Mouse (Mus musculus): ENCODE data around the gene CT030661.1. TPM values are rescaled to one million over a fixed set of nuclear protein-coding genes. Genes with fewer than 3 reads are reported as not detected.

Gene CT030661.1
- 83.5 TPM for polyA plus RNA-seq (2014; fragmentation: Illumina TruSeq; extraction: RNeasy Lipid Tissue Mini Kit (QIAGEN cat#74804))

GRCm38 (mm10) chr17:22314730-22315226 is at the start of gene CT030661.1:
TSS of gene CT030661.1 (minus strand) at chr17:22314837.

GRCm38 (mm10) chr17:22361101-22361781 is 46.6 kb upstream of the CT030661.1 start, which contains the start of the genes Zfp944 and Zfp758:
TSS of gene Zfp944 (minus strand) at chr17:22361400.
TSS of gene Zfp758 (plus strand) at chr17:22361453.

Other genes starting within 250 kb of the CT030661.1 start
- gene Zfp947, start 148.6 kb downstream of the CT030661.1 start, polyA plus RNA-seq (2014; fragmentation: Illumina TruSeq; extraction: RNeasy Lipid Tissue Mini Kit (QIAGEN cat#74804)) = 14.1 TPM
- gene Zfp994, start 89.2 kb downstream of the CT030661.1 start, polyA plus RNA-seq (2014; fragmentation: Illumina TruSeq; extraction: RNeasy Lipid Tissue Mini Kit (QIAGEN cat#74804)) = 27.8 TPM
- gene Zfp944, start 46.6 kb upstream of the CT030661.1 start, polyA plus RNA-seq (2014; fragmentation: Illumina TruSeq; extraction: RNeasy Lipid Tissue Mini Kit (QIAGEN cat#74804)) = 54.3 TPM
- gene Zfp758, start 46.6 kb upstream of the CT030661.1 start, polyA plus RNA-seq (2014; fragmentation: Illumina TruSeq; extraction: RNeasy Lipid Tissue Mini Kit (QIAGEN cat#74804)) = 86.1 TPM
- 75.1 TPM for gene Zfp946, start 109.4 kb upstream of the CT030661.1 start, polyA plus RNA-seq (2014; fragmentation: Illumina TruSeq; extraction: RNeasy Lipid Tissue Mini Kit (QIAGEN cat#74804))